Mouse (Mus musculus): ENCODE measurements around the gene Usp31.

DNA sequence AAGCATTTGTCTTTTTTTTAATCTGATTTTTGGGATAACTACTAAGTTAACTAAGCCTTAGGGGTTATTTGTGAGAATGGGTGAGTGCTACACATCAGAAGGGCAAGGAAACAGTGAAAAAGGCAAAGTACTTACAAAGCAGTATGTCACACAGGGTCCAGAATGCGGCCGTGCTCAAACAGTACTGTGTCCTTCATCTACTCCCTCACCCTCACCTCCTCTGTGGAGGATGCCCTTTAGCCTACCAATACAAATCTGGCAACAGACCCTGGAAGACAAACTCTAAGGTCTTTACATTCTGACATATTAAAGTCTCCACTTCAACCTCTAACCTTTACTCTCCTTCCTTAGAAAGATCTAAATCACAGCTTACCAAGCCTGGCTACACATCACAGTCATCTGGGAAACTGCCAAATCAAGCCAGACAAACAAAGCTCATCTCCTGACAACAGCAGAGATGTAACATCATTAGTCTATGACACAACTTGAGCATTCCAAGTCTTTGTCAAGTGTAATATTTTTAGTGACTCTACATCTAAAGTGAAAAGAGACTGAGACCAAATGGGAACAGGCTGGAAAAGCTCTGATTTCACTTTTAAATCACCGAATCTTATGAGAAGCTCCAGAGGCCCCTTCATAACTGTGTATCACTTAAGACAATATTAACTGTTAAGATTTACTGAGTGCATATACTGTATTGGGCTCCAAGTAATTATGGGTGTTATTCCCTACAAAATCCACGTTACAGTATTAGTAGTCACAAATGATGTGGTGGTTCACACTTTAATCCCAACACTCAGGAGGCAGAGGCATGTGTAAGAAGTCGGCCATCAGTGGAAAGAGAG lies 21.7 kb downstream of the Usp31 start:
- TF ChIP-seq TAL1 (IDR thresholded peaks at IDR 0.05; ENCODE audit: low read length) (no peak), GATA1 (IDR thresholded peaks at IDR 0.05; ENCODE audit: low read length) (no peak)
